11 mouse cellular contexts compared by ENCODE assay signal in genomic region chr9:73965322-73965915, GRCm38 (mm10). TPM values are rescaled to one million over a fixed set of nuclear protein-coding genes. Genes with fewer than 3 reads are reported as not detected.
DNase-seq lines count a peak whose midpoint lies in the region; ATAC-seq lines count a peak whose summit lies in the region.
"Had no signal": no experiment of that assay in that cellular context is flagged by ENCODE, and none has a peak within 500 bp of the region (broad histone marks: within the 10 kb centered on the region; RNA-seq: fewer than 3 reads in every experiment).

No protein-coding gene starts in this region.

- H3K9ac ChIP-seq in kidney, embryonic 14.5 days (ENCODE audit: low read depth, low read length) = no peak overlapping the region
- H3K9ac ChIP-seq in heart, embryonic 14.5 days (ENCODE audit: low read length) = no peak overlapping the region
- H3K9ac ChIP-seq in forebrain, embryonic 11.5 days (ENCODE audit: low read length) = no peak overlapping the region

- no peak for ATAC-seq in kidney, embryonic 14.5 days (ENCODE audit: low FRiP score, low TSS enrichment)
- 0 out of 2 replicates have a peak, but pooled peaks have one; percentile 26 for ATAC-seq in heart, embryonic 14.5 days (ENCODE audit: insufficient number of reproducible peaks, insufficient read depth, low FRiP score, low read depth)
- no peak for ATAC-seq in forebrain, embryonic 11.5 days (replicated peaks; ENCODE audit: low FRiP score)

- H3K27ac ChIP-seq in kidney, embryonic 14.5 days (ENCODE audit: low read depth, low read length) = no peak overlapping the region
- H3K27ac ChIP-seq in heart, embryonic 14.5 days (replicated peaks in 1 of 2; ENCODE audit: control insufficient read depth in 1 of 2, insufficient read depth in 1 of 2, low read depth in 2 of 2, low read length in 2 of 2) = peak overlapping the region; percentile 63 to 66
- H3K27ac ChIP-seq in forebrain, embryonic 11.5 days (ENCODE audit: low read depth, low read length) = no peak overlapping the region

- H3K9me3 ChIP-seq in kidney, embryonic 14.5 days (ENCODE audit: control insufficient read depth, low read length) = no peaks in the 10 kb centered on the region
- H3K9me3 ChIP-seq in heart, embryonic 14.5 days (ENCODE audit: control insufficient read depth, low read length) = no peaks in the 10 kb centered on the region
- no peaks in the 10 kb centered on the region for H3K9me3 ChIP-seq in forebrain, embryonic 11.5 days (ENCODE audit: control insufficient read depth, low read length)

- DNase-seq in heart, adult 18-20 months = peak; percentile 2
- DNase-seq in heart, adult 8-10 months (ENCODE audit: low spot score) = no peak
- peak; percentile 32 to 41 for DNase-seq in kidney, postnatal 25 days
- peak; percentile 64 for DNase-seq in brain, adult 2 months (ENCODE audit: low read depth, low spot score)
- no peak for DNase-seq in forebrain, embryonic 11.5 days (ENCODE audit: low spot score)
- DNase-seq in gastrocnemius, adult 8-10 months (ENCODE audit: low spot score in 2 of 2) = no peak
- DNase-seq: liver; retina, postnatal 1 day had no signal

- H3K4me1 ChIP-seq in kidney, embryonic 14.5 days (ENCODE audit: control insufficient read depth, insufficient read depth, low read length) = no peaks in the 10 kb centered on the region
- peaks cover 15 to 25% of the 10 kb centered on the region in 2 experiments for H3K4me1 ChIP-seq in heart, embryonic 14.5 days (ENCODE audit: control insufficient read depth in 2 of 2, insufficient read depth in 2 of 2, low read length in 2 of 2)
- peaks cover 3% of the 10 kb centered on the region; the same call in 1 of the 2 replicates for H3K4me1 ChIP-seq in forebrain, embryonic 11.5 days (replicated peaks; ENCODE audit: control insufficient read depth, insufficient read depth, low read length)

- no peak overlapping the region for H3K4me3 ChIP-seq in kidney, embryonic 14.5 days (ENCODE audit: low read length)
- peak overlapping the region in 1 of 2 experiments; percentile 10; a peak in 1 of 4 replicates for H3K4me3 ChIP-seq in heart, embryonic 14.5 days (ENCODE audit: control insufficient read depth in 1 of 2, insufficient read depth in 1 of 2, low read depth in 1 of 2, low read length in 2 of 2)
- H3K4me3 ChIP-seq in forebrain, embryonic 11.5 days (ENCODE audit: low read depth, low read length) = no peak overlapping the region

- peaks cover 6% of the 10 kb centered on the region; the same call in 1 of the 2 replicates for H3K27me3 ChIP-seq in kidney, embryonic 14.5 days (ENCODE audit: control insufficient read depth, insufficient read depth, low read length)
- no peaks in the 10 kb centered on the region for H3K27me3 ChIP-seq in heart, embryonic 14.5 days (ENCODE audit: control insufficient read depth, insufficient read depth, low read length)
- peaks cover 6% of the 10 kb centered on the region; the same call in 1 of the 2 replicates for H3K27me3 ChIP-seq in forebrain, embryonic 11.5 days (ENCODE audit: control insufficient read depth, insufficient read depth, low read length)

- no peaks in the 10 kb centered on the region for H3K36me3 ChIP-seq in kidney, embryonic 14.5 days (ENCODE audit: control insufficient read depth, insufficient read depth, low read length)
- H3K36me3 ChIP-seq in heart, embryonic 14.5 days (ENCODE audit: control insufficient read depth, insufficient read depth, low read length) = no peaks in the 10 kb centered on the region
- no peaks in the 10 kb centered on the region for H3K36me3 ChIP-seq in forebrain, embryonic 11.5 days (ENCODE audit: control insufficient read depth, insufficient read depth, low read length)

- no peak overlapping the region for H3K4me2 ChIP-seq in kidney, embryonic 14.5 days (replicated peaks; ENCODE audit: low read depth, low read length)
- H3K4me2 ChIP-seq in heart, embryonic 14.5 days (ENCODE audit: low read length) = peak overlapping the region; percentile 81
- no peak overlapping the region for H3K4me2 ChIP-seq in forebrain, embryonic 11.5 days (ENCODE audit: low read depth, low read length, severe bottlenecking)

- 63% methylated on average over 9 of the region's 9 CpGs for WGBS in kidney, embryonic 14.5 days
- WGBS in heart, embryonic 14.5 days = 12% methylated on average over 9 of the region's 9 CpGs
- WGBS in forebrain, embryonic 11.5 days = 83% methylated on average over 9 of the region's 9 CpGs

RNA-seq across cellular contexts. Expression of gene Unc13c, which starts 3.3 kb away (rescaled TPM):
- total RNA-seq in heart, adult 18-20 months (2021) = under 1 TPM; 0.30 to 0.33 TPM
- under 1 TPM; 0.20 to 0.35 (median 0.28) TPM for total RNA-seq in heart, adult 8-10 months (2022)
- polyA plus RNA-seq in kidney, embryonic 14.5 days (2014; fragmentation: Nextera tagmentation; extraction: Ambion mirVana) = 0.40 and 0.60 TPM in 2 replicates
- polyA plus RNA-seq in heart, embryonic 14.5 days (2014; fragmentation: Nextera tagmentation; extraction: Ambion mirVana) = 3.3 and 3.6 TPM in 2 replicates
- 0.09 and 0.15 TPM in 2 replicates for polyA plus RNA-seq in forebrain, embryonic 11.5 days (2014; fragmentation: Nextera tagmentation; extraction: Ambion mirVana)
- total RNA-seq in gastrocnemius, adult 8-10 months (2022) = under 1 TPM; 0.05 to 0.22 (median 0.19) TPM
- polyA plus RNA-seq: spleen, adult 2 months had no signal

Comparison
In these comparisons a context has a peak if more than half of its experiments do, and no peak if none do; other contexts are left out.
1. DNase-seq: peak in heart, adult 18-20 months (2 of 2), kidney, postnatal 25 days (2 of 2) and brain, adult 2 months (single experiment); none in heart, adult 8-10 months (single experiment), forebrain, embryonic 11.5 days (single experiment) and gastrocnemius, adult 8-10 months (0 of 2).
2. H3K27ac ChIP-seq: peak in heart, embryonic 14.5 days (2 of 2); none in kidney, embryonic 14.5 days (single experiment) and forebrain, embryonic 11.5 days (single experiment).